Mouse (Mus musculus): ENCODE results near the gene Crx. TPM values are rescaled to one million over a fixed set of nuclear protein-coding genes. Genes with fewer than 3 reads are reported as not detected.

Gene Crx
- polyA plus RNA-seq, 1 experiment from 2014 or later = not detected

GRCm38 (mm10) chr7:15864104-15864503 is 15.7 kb downstream of the Crx start:
- 66% methylated on average over 4 of the region's 4 CpGs for WGBS
- H3K4me2 ChIP-seq (ENCODE audit: low read length) = no peak overlapping the region
- H3K36me3 ChIP-seq (ENCODE audit: control insufficient read depth, insufficient read depth, low read length) = no peaks in the 10 kb centered on the region
- ATAC-seq (ENCODE audit: insufficient number of reproducible peaks, insufficient read depth, low FRiP score, low read depth) = no peak
- H3K9me3 ChIP-seq (ENCODE audit: control insufficient read depth, low read length) = no peaks in the 10 kb centered on the region
- H3K27ac ChIP-seq (replicated peaks in 1 of 2; ENCODE audit: control insufficient read depth in 1 of 2, insufficient read depth in 1 of 2, low read depth in 2 of 2, low read length in 2 of 2) = no peak overlapping the region
- no peak overlapping the region for H3K4me3 ChIP-seq (ENCODE audit: control insufficient read depth in 1 of 2, insufficient read depth in 1 of 2, low read depth in 1 of 2, low read length in 2 of 2)
- no peaks in the 10 kb centered on the region for H3K27me3 ChIP-seq (ENCODE audit: control insufficient read depth, insufficient read depth, low read length)
- H3K9ac ChIP-seq (ENCODE audit: low read length) = no peak overlapping the region
- H3K4me1 ChIP-seq (ENCODE audit: control insufficient read depth in 2 of 2, insufficient read depth in 2 of 2, low read length in 2 of 2) = no peaks in the 10 kb centered on the region

DNA sequence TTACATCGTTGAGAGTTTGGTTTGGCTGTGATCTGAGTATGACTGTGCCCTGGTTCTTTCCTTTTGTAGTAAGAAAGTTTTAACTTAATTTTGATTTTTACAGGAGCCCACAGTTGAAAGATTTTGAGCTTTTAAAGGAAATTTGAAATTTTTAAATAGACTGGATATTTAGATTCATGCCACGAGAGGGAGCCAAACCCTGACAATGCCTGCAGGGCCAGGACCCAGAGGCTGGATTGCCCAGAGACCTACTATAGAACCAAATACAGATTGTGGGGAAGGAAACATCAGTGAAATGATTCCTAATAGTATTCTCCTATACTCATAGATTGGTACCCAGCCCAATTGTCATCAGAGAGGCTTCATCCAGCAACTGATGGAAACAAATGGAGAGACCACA is 20.1 kb downstream of the Crx start:
- H3K9ac ChIP-seq (ENCODE audit: low read length) = no peak overlapping the region
- no peak overlapping the region for H3K4me3 ChIP-seq (ENCODE audit: control insufficient read depth in 1 of 2, insufficient read depth in 1 of 2, low read depth in 1 of 2, low read length in 2 of 2)
- no peaks in the 10 kb centered on the region for H3K9me3 ChIP-seq (ENCODE audit: control insufficient read depth, low read length)
- no peak overlapping the region for H3K4me2 ChIP-seq (ENCODE audit: low read length)
- H3K4me1 ChIP-seq (ENCODE audit: control insufficient read depth in 2 of 2, insufficient read depth in 2 of 2, low read length in 2 of 2) = no peaks in the 10 kb centered on the region
- H3K27ac ChIP-seq (replicated peaks in 1 of 2; ENCODE audit: control insufficient read depth in 1 of 2, insufficient read depth in 1 of 2, low read depth in 2 of 2, low read length in 2 of 2) = no peak overlapping the region
- 21% methylated on average over 2 of the region's 2 CpGs for WGBS
- H3K36me3 ChIP-seq (ENCODE audit: control insufficient read depth, insufficient read depth, low read length) = no peaks in the 10 kb centered on the region
- ATAC-seq (ENCODE audit: insufficient number of reproducible peaks, insufficient read depth, low FRiP score, low read depth) = no peak
- H3K27me3 ChIP-seq (ENCODE audit: control insufficient read depth, insufficient read depth, low read length) = no peaks in the 10 kb centered on the region

DNA sequence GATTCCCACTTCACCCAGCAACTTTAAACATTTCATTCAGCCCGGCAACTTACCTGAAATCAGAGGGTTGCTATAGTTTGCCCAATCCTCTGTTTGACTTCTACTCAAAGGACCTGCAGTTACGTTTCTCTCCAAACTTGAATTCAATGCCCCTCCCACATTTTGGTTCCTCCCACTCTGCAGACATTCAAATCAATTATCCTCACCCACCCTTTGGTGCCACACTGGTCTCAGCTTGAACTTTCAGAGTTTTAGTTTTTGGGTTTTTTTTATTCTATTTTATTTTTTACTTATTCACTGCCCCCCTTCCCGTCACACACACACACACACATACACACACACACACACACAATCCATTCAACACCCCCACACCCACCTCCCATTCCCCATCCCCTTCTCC is 40.2 kb downstream of the Crx start, which contains the start of gene Obox6:
Gene Obox6, minus strand, starts transcription at position 101 of the 400 bp plus-strand sequence.
- ATAC-seq (ENCODE audit: insufficient number of reproducible peaks, insufficient read depth, low FRiP score, low read depth) = no peak
- Histone ChIP-seq H3K9me3 (ENCODE audit: control insufficient read depth, low read length) (peaks cover 21% of the 10 kb centered on the region), H3K4me2 (ENCODE audit: low read length) (no peak within 1 kb of the TSS), H3K9ac (ENCODE audit: low read length) (no peak within 1 kb of the TSS), H3K4me3 (ENCODE audit: control insufficient read depth in 1 of 2, insufficient read depth in 1 of 2, low read depth in 1 of 2, low read length in 2 of 2) (no peak within 1 kb of the TSS), H3K27me3 (ENCODE audit: control insufficient read depth, insufficient read depth, low read length) (no peaks in the 10 kb centered on the region), H3K36me3 (ENCODE audit: control insufficient read depth, insufficient read depth, low read length) (no peaks in the 10 kb centered on the region), H3K27ac (replicated peaks in 1 of 2; ENCODE audit: control insufficient read depth in 1 of 2, insufficient read depth in 1 of 2, low read depth in 2 of 2, low read length in 2 of 2) (no peak within 1 kb of the TSS), H3K4me1 (ENCODE audit: control insufficient read depth in 2 of 2, insufficient read depth in 2 of 2, low read length in 2 of 2) (no peaks in the 10 kb centered on the region)
- WGBS = 79% methylated on average over 3 of the region's 3 CpGs

Other genes starting within 250 kb of the Crx start
- not detected in 2 replicates for gene Obox3, start 240.1 kb downstream of the Crx start, polyA plus RNA-seq (2014; fragmentation: Nextera tagmentation; extraction: Ambion mirVana)
- not detected in 2 replicates for gene Obox5, start 129.8 kb downstream of the Crx start, polyA plus RNA-seq (2014; fragmentation: Nextera tagmentation; extraction: Ambion mirVana)
- gene Obox6, start 40.3 kb downstream of the Crx start, polyA plus RNA-seq (2014; fragmentation: Nextera tagmentation; extraction: Ambion mirVana) = not detected in 2 replicates
- gene Crxos, start 2.6 kb upstream of the Crx start, polyA plus RNA-seq (2014; fragmentation: Nextera tagmentation; extraction: Ambion mirVana) = not detected in 2 replicates
- gene Selenow, start 42.4 kb upstream of the Crx start, polyA plus RNA-seq (2014; fragmentation: Nextera tagmentation; extraction: Ambion mirVana) = 828 and 831 TPM in 2 replicates
- 120 and 121 TPM in 2 replicates for gene Nop53, start 66.1 kb upstream of the Crx start, polyA plus RNA-seq (2014; fragmentation: Nextera tagmentation; extraction: Ambion mirVana)
- 37.4 and 43.5 TPM in 2 replicates for gene Ehd2, start 87.6 kb upstream of the Crx start, polyA plus RNA-seq (2014; fragmentation: Nextera tagmentation; extraction: Ambion mirVana)
- 5.0 and 5.4 TPM in 2 replicates for gene Bicra, start 168.0 kb upstream of the Crx start, polyA plus RNA-seq (2014; fragmentation: Nextera tagmentation; extraction: Ambion mirVana)
- gene Zfp541, start 181.8 kb upstream of the Crx start, polyA plus RNA-seq (2014; fragmentation: Nextera tagmentation; extraction: Ambion mirVana) = not detected in 2 replicates
- gene Napa, start 218.5 kb upstream of the Crx start, polyA plus RNA-seq (2014; fragmentation: Nextera tagmentation; extraction: Ambion mirVana) = 159 and 161 TPM in 2 replicates
- gene Kptn, start 239.9 kb upstream of the Crx start, polyA plus RNA-seq (2014; fragmentation: Nextera tagmentation; extraction: Ambion mirVana) = 31.2 and 32.0 TPM in 2 replicates
- 0.15 TPM in 2 replicates for gene Slc8a2, start 249.9 kb upstream of the Crx start, polyA plus RNA-seq (2014; fragmentation: Nextera tagmentation; extraction: Ambion mirVana)